Mouse (Mus musculus) hindbrain, embryonic 10.5 days (tissue): ENCODE results near the gene Plscr3. TPM values are rescaled to one million over a fixed set of nuclear protein-coding genes. Genes with fewer than 3 reads are reported as not detected.

Source experiments
- DNase-seq: peaks from one replicate; pipeline ENCODE4 v3.0.0-alpha.2; 2017; ENCODE audit warnings: low spot score
- H3K27ac ChIP-seq: fragments of 300-500 bp; sonication (generic); 2 replicates; pipeline ENCODE4 v1.5.1; 2016; ENCODE audit warnings: mild to moderate bottlenecking, moderate library complexity
- H3K27me3 ChIP-seq: fragments of 300-500 bp; sonication (generic); 2 replicates; pipeline ENCODE4 v1.6.1; 2016; ENCODE audit warnings: mild to moderate bottlenecking; ENCODE audit not compliant: poor library complexity, insufficient read depth, severe bottlenecking
- H3K36me3 ChIP-seq: fragments of 300-500 bp; sonication (generic); 2 replicates; pipeline ENCODE4 v1.6.1; 2016; ENCODE audit warnings: mild to moderate bottlenecking, moderate library complexity
- H3K4me1 ChIP-seq: fragments of 300-500 bp; sonication (generic); replicated peaks from 2 replicates; pipeline ENCODE4 v1.6.1; 2016; ENCODE audit warnings: mild to moderate bottlenecking
- H3K4me3 ChIP-seq: fragments of 300-500 bp; sonication (generic); 2 replicates; pipeline ENCODE4 v1.5.1; 2016; ENCODE audit warnings: mild to moderate bottlenecking, moderate library complexity
- H3K9me3 ChIP-seq: fragments of 300-500 bp; sonication (generic); 2 replicates; pipeline ENCODE4 v1.6.1; 2016; ENCODE audit warnings: mild to moderate bottlenecking, moderate library complexity
- WGBS: fragments of 180-500 bp; shearing (Covaris S2); methylation state at CpG from one replicate; pipeline ENCODE4 v1.1.7; 2016; 5-methylcytosine and 5-hydroxymethylcytosine counted together
- polyA plus RNA-seq: library from polyadenylated mRNA; unstranded; fragments of >200 nt; fragmentation: Nextera tagmentation; extraction: Ambion mirVana; gene quantifications from 2 replicates; pipeline ENCODE4 v1.2.1, GENCODE M21; 2016

Plscr3 gene
- polyA plus RNA-seq, 1 experiment from 2014 or later = 88.7 TPM

DNA sequence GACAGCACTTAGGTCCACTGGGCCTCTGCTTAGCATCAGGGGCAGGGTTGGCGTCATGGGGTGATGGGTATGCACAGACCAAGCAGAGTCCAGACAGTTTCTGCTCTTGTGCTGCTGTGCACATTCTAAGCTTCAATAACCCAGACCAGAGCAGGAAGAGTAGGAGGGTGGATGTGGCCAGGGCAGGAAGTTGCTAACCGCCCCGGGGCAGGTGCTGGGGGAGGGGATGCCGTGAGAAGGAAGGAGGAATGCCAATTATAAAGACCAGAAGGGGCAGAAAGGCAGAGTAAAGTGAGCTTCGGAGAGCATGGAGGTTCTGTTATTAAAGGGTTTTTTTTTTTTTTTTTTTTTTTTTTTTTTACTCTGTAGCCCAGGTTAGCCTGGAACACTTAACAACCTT lies 48.5 kb downstream of the Plscr3 start:
- H3K27me3 ChIP-seq = no peaks in the 10 kb centered on the region
- H3K4me1 ChIP-seq = peaks cover 26% of the 10 kb centered on the region
- H3K36me3 ChIP-seq = no peaks in the 10 kb centered on the region
- DNase-seq = no peak
- WGBS = 85% methylated on average over 5 of the region's 5 CpGs
- H3K4me3 ChIP-seq = no peak overlapping the region
- H3K27ac ChIP-seq = no peak overlapping the region
- no peaks in the 10 kb centered on the region for H3K9me3 ChIP-seq

GRCm38 (mm10) chr11:69895291-69895690 lies 49.1 kb downstream of the Plscr3 start, which contains the start of gene Acap1:
Acap1 (minus strand) TSS chr11:69895539.
- DNase-seq = no peak
- no peaks in the 10 kb centered on the region for H3K36me3 ChIP-seq
- no peak within 1 kb of the TSS for H3K4me3 ChIP-seq
- no peaks in the 10 kb centered on the region for H3K9me3 ChIP-seq
- WGBS = 75% methylated on average over 4 of the region's 4 CpGs
- peaks cover 33% of the 10 kb centered on the region for H3K4me1 ChIP-seq
- no peaks in the 10 kb centered on the region for H3K27me3 ChIP-seq
- 0 out of 2 replicates have a peak within 1 kb of the TSS, but pooled peaks have one; percentile 16 for H3K27ac ChIP-seq

GRCm38 (mm10) chr11:69899870-69900269 lies 53.7 kb downstream of the Plscr3 start:
- WGBS = 31% methylated on average over 4 of the region's 4 CpGs
- no peak for DNase-seq
- H3K27ac ChIP-seq = peak overlapping the region; percentile 99
- H3K36me3 ChIP-seq = peaks cover 20% of the 10 kb centered on the region
- peaks cover 53% of the 10 kb centered on the region for H3K4me1 ChIP-seq
- no peaks in the 10 kb centered on the region for H3K27me3 ChIP-seq
- peak overlapping the region; percentile 98 for H3K4me3 ChIP-seq
- no peaks in the 10 kb centered on the region for H3K9me3 ChIP-seq

DNA sequence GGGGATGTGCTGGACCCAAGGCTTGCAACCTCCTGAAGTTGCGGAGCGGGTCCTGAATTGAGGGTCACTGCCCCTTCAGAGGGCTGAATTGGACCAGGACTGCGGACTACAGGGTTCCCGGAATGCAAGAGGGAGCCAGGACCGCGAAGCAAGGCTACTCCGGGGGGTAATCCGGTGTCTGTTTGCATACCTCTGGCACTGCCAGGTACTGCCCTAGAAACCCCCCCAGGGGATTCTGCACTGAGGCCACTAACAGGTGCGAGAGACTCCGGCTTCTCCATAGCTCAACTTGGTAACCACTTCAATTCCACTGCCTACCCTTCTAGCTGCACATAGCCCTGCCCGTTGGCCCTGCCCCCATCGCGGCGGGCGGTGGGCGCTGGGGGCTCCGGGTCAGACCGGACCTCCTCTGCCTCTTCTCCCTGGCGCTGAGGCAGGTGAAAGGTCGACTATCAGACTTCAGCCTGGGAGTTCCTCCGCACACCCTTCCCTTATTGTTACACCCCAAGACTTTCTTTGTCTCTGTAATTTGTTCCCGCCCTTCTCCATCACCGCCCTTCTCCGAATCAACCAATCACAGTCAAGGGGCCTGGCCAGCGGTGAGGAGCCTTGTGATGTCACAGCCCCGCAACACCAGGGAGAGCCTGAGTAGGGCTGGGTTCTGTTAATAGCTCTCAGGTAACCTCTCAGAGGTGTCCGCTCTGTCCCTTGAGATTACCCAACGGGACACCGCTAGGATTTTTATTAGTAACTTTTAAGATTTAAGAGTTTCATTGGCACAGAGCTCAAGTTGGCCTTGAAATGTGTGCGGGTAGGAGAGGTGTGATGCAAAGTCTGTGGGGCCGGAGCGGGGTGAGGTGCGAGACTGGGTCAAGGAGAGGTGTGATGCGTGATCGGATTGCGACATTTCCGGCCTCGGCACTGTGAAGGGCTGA lies 54.6 kb downstream of the Plscr3 start, which contains the start of the genes 2810408A11Rik and Neurl4:
Gene 2810408A11Rik, minus strand, starts transcription at position 517 of the 935 bp plus-strand sequence.
Gene Neurl4, plus strand, starts transcription at position 602 of the 935 bp plus-strand sequence.
- under 1% methylated on average over 38 of the region's 38 CpGs for WGBS
- Histone ChIP-seq H3K36me3 (peaks cover 29% of the 10 kb centered on the region), H3K4me1 (peaks cover 50% of the 10 kb centered on the region), H3K9me3 (no peaks in the 10 kb centered on the region), H3K4me3 (peak within 1 kb of the TSS; percentile 98), H3K27me3 (no peaks in the 10 kb centered on the region), H3K27ac (peak within 1 kb of the TSS; percentile 99)
- peak; percentile 92 for DNase-seq

GRCm38 (mm10) chr11:69901406-69901846 lies 55.2 kb downstream of the Plscr3 start:
- Histone ChIP-seq H3K4me3 (peak overlapping the region; percentile 98), H3K4me1 (peaks cover 50% of the 10 kb centered on the region), H3K36me3 (peaks cover 36% of the 10 kb centered on the region), H3K27me3 (no peaks in the 10 kb centered on the region), H3K9me3 (no peaks in the 10 kb centered on the region), H3K27ac (peak overlapping the region; percentile 99)
- peak; percentile 97 for DNase-seq
- under 1% methylated on average over 42 of the region's 42 CpGs for WGBS

Other genes starting within 250 kb of the Plscr3 start
- gene Atp1b2, start 240.4 kb upstream of the Plscr3 start, polyA plus RNA-seq = 7.5 and 7.8 TPM in 2 replicates
- not detected in 2 replicates for gene Shbg, start 228.5 kb upstream of the Plscr3 start, polyA plus RNA-seq
- 15.4 and 24.5 TPM in 2 replicates for gene Sat2, start 224.4 kb upstream of the Plscr3 start, polyA plus RNA-seq
- gene Fxr2, start 213.4 kb upstream of the Plscr3 start, polyA plus RNA-seq = 37.9 and 47.4 TPM in 2 replicates
- gene Sox15, start 191.1 kb upstream of the Plscr3 start, polyA plus RNA-seq = 0.37 TPM in 1 of 2 replicates, not detected in the other
- gene Mpdu1, start 183.7 kb upstream of the Plscr3 start, polyA plus RNA-seq = 80.6 and 88.3 TPM in 2 replicates
- gene Cd68, start 180.2 kb upstream of the Plscr3 start, polyA plus RNA-seq = 7.2 and 8.7 TPM in 2 replicates
- gene Eif4a1, start 174.0 kb upstream of the Plscr3 start, polyA plus RNA-seq = 740 and 935 TPM in 2 replicates
- gene Senp3, start 164.3 kb upstream of the Plscr3 start, polyA plus RNA-seq = 116 and 122 TPM in 2 replicates
- gene Tnfsf13, start 160.6 kb upstream of the Plscr3 start, polyA plus RNA-seq = 0.14 and 0.30 TPM in 2 replicates
- gene Tnfsf12, start 150.5 kb upstream of the Plscr3 start, polyA plus RNA-seq = 2.2 and 2.3 TPM in 2 replicates
- 0.82 and 0.85 TPM in 2 replicates for gene Tnfsfm13, start 150.3 kb upstream of the Plscr3 start, polyA plus RNA-seq
- gene Polr2a, start 87.7 kb upstream of the Plscr3 start, polyA plus RNA-seq = 31.1 and 37.9 TPM in 2 replicates
- gene Slc35g3, start 84.4 kb upstream of the Plscr3 start, polyA plus RNA-seq = 0.50 TPM in 1 of 2 replicates, not detected in the other
- 0.80 and 1.2 TPM in 2 replicates for gene Zbtb4, start 80.5 kb upstream of the Plscr3 start, polyA plus RNA-seq
- gene Chrnb1, start 50.4 kb upstream of the Plscr3 start, polyA plus RNA-seq = 1.6 and 2.2 TPM in 2 replicates
- gene Fgf11, start 44.5 kb upstream of the Plscr3 start, polyA plus RNA-seq = 0.76 and 1.8 TPM in 2 replicates
- gene Tmem102, start 40.8 kb upstream of the Plscr3 start, polyA plus RNA-seq = 1.3 and 1.5 TPM in 2 replicates
- not detected in 2 replicates for gene Gm39566, start 31.1 kb upstream of the Plscr3 start, polyA plus RNA-seq
- gene Spem2, start 27.9 kb upstream of the Plscr3 start, polyA plus RNA-seq = not detected in 2 replicates
- 0.34 TPM in 1 of 2 replicates, not detected in the other for gene Spem1, start 24.2 kb upstream of the Plscr3 start, polyA plus RNA-seq
- gene Nlgn2, start 8.6 kb upstream of the Plscr3 start, polyA plus RNA-seq = 5.8 and 9.1 TPM in 2 replicates
- gene Tmem256, start 7.9 kb upstream of the Plscr3 start, polyA plus RNA-seq = 312 and 362 TPM in 2 replicates
- gene Tnk1, start 12.4 kb downstream of the Plscr3 start, polyA plus RNA-seq = 0.77 and 1.7 TPM in 2 replicates
- gene Tmem95, start 31.6 kb downstream of the Plscr3 start, polyA plus RNA-seq = not detected in 2 replicates
- 5.2 and 6.8 TPM in 2 replicates for gene Kctd11, start 35.0 kb downstream of the Plscr3 start, polyA plus RNA-seq
- 1.2 and 1.4 TPM in 2 replicates for gene Acap1, start 49.2 kb downstream of the Plscr3 start, polyA plus RNA-seq
- gene 2810408A11Rik, start 54.6 kb downstream of the Plscr3 start, polyA plus RNA-seq = 11.4 and 15.2 TPM in 2 replicates
- gene Neurl4, start 54.7 kb downstream of the Plscr3 start, polyA plus RNA-seq = 12.5 and 13.4 TPM in 2 replicates
- 96.8 and 105 TPM in 2 replicates for gene Gps2, start 67.5 kb downstream of the Plscr3 start, polyA plus RNA-seq
- 2,350 and 2,667 TPM in 2 replicates for gene Eif5a, start 75.6 kb downstream of the Plscr3 start, polyA plus RNA-seq
- gene Ybx2, start 89.4 kb downstream of the Plscr3 start, polyA plus RNA-seq = 2.8 and 2.9 TPM in 2 replicates
- gene Slc2a4, start 101.8 kb downstream of the Plscr3 start, polyA plus RNA-seq = 11.0 and 13.0 TPM in 2 replicates
- gene Cldn7, start 118.4 kb downstream of the Plscr3 start, polyA plus RNA-seq = 14.6 and 37.6 TPM in 2 replicates
- gene Ctdnep1, start 134.8 kb downstream of the Plscr3 start, polyA plus RNA-seq = 22.6 and 25.7 TPM in 2 replicates
- 156 and 167 TPM in 2 replicates for gene Elp5, start 136.1 kb downstream of the Plscr3 start, polyA plus RNA-seq
- gene Gabarap, start 144.8 kb downstream of the Plscr3 start, polyA plus RNA-seq = 421 and 580 TPM in 2 replicates
- 93.7 and 98.1 TPM in 2 replicates for gene Phf23, start 149.4 kb downstream of the Plscr3 start, polyA plus RNA-seq
- 50.3 and 51.8 TPM in 2 replicates for gene Dvl2, start 154.2 kb downstream of the Plscr3 start, polyA plus RNA-seq
- gene Acadvl, start 169.0 kb downstream of the Plscr3 start, polyA plus RNA-seq = 44.9 and 51.7 TPM in 2 replicates
- gene Dlg4, start 170.6 kb downstream of the Plscr3 start, polyA plus RNA-seq = 16.4 and 19.9 TPM in 2 replicates
- 0.68 and 1.3 TPM in 2 replicates for gene Asgr1, start 207.7 kb downstream of the Plscr3 start, polyA plus RNA-seq
- gene Asgr2, start 246.3 kb downstream of the Plscr3 start, polyA plus RNA-seq = 0.51 TPM in 1 of 2 replicates, not detected in the other